Mouse (Mus musculus): ENCODE results near the gene Btf3l4. TPM values are rescaled to one million over a fixed set of nuclear protein-coding genes. Genes with fewer than 3 reads are reported as not detected.

Btf3l4 gene
- 194 and 196 TPM in 2 replicates for polyA plus RNA-seq (2014; fragmentation: Nextera tagmentation; extraction: Ambion mirVana)

DNA sequence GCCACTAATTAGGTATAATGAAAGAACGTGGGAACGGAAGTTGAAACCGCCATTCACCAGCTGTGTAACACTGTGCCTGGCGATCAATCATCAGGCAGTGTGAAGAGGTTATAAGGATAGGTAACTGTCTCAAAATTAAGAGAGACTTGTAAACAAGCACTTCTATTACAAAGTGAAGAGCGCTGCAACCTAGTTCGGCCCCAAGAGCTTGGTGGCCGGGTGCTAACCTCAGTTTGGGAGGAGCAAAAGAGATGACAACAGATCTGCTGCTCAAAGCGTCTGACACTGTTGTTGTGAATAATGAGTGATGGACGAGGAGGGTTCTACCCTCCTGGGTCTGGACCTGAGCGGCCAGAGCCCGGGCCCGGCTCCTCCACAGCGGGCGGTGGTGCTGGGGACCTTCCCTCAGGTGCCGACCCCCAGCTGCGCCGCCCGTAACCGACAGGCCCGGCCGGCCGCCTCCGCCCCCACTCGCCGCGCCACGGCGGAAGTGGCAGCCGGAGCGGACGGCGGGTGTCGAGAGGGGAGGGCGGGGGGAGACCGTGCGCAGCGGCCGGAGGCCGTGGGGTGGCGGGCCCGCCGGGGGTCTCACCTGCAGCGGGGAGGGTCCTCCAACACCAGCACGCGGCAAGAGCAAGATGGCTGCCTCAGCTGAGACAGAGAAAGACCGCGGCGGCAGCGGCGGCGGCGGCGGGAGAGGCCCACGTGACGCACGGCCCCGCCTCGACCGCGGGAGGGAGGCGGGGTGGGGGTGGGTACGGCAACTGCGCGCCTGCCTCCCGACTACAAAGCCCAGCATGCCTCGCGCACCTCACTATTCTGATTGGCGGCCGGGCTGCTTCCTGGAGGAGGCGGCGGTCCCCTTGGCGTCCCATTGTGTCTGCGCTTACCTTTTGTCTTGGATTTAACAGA lies at the start of gene Btf3l4:
Gene Btf3l4, minus strand, starts transcription at position 699 of the 912 bp plus-strand sequence.
- peaks cover 26% of the 10 kb centered on the region for H3K4me1 ChIP-seq (ENCODE audit: control insufficient read depth, insufficient read depth, low read length)
- H3K4me2 ChIP-seq (ENCODE audit: low read depth, low read length), result peak within 1 kb of the TSS; percentile 81
- H3K9ac ChIP-seq (replicated peaks; ENCODE audit: low read depth, low read length), result peak within 1 kb of the TSS; percentile 100
- H3K27ac ChIP-seq (ENCODE audit: low read depth, low read length), result peak within 1 kb of the TSS; percentile 96
- H3K4me3 ChIP-seq (ENCODE audit: low read depth, low read length), result peak within 1 kb of the TSS; percentile 87
- WGBS, result under 1% methylated on average over 63 of the region's 73 CpGs
- no peaks in the 10 kb centered on the region for H3K9me3 ChIP-seq (ENCODE audit: control insufficient read depth, low read length)
- no peaks in the 10 kb centered on the region for H3K27me3 ChIP-seq (ENCODE audit: control insufficient read depth, insufficient read depth, low read length)
- no peaks in the 10 kb centered on the region; the same call in 1 of the 2 replicates for H3K36me3 ChIP-seq (ENCODE audit: control insufficient read depth, insufficient read depth, low read length)
- ATAC-seq (ENCODE audit: low read depth), result peak; percentile 96

- H3K9me3 ChIP-seq (ENCODE audit: control insufficient read depth, low read length), result no peaks in the 10 kb centered on the region
- peak within 1 kb of the TSS; percentile 48 for H3K4me2 ChIP-seq (ENCODE audit: low read depth, low read length)
- H3K36me3 ChIP-seq (ENCODE audit: control insufficient read depth, insufficient read depth, low read length), result no peaks in the 10 kb centered on the region
- WGBS, result under 1% methylated on average over 46 of the region's 46 CpGs
- H3K9ac ChIP-seq (replicated peaks; ENCODE audit: low read depth, low read length), result peak within 1 kb of the TSS; percentile 80
- H3K27ac ChIP-seq (ENCODE audit: low read depth, low read length), result 0 out of 2 replicates have a peak within 1 kb of the TSS, but pooled peaks have one; percentile 36
- H3K27me3 ChIP-seq (ENCODE audit: control insufficient read depth, insufficient read depth, low read length), result no peaks in the 10 kb centered on the region
- H3K4me1 ChIP-seq (ENCODE audit: control insufficient read depth, insufficient read depth, low read length), result no peaks in the 10 kb centered on the region
- peak; percentile 93 for ATAC-seq (ENCODE audit: low read depth)
- peak within 1 kb of the TSS; percentile 66 for H3K4me3 ChIP-seq (ENCODE audit: low read depth, low read length)
Measured at GRCm38 (mm10) chr4:108878963-108879822, 45.8 kb upstream of the Btf3l4 start, which contains the start of gene Rab3b. TSS of gene Rab3b (plus strand) at chr4:108879063.

DNA sequence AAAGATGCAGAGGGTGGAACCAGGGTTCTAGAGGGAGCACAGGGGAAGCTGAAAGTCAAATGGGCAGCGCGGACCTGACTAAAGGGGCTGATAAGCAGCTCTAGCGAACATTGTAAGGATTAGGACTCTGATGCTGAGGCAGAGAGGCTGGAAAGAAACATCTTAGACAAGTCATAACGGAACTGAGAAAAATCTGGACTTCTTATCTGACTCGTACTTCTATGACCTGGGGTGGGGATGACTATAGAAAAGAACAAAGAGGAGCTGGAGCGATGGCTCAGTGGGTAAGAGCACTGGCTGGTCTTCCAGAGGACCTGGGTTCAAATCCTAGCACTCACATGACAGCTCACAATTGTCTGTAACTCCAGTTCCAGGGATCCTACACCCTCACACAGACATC lies 44.5 kb upstream of the Btf3l4 start:
- H3K4me3 ChIP-seq (ENCODE audit: low read depth, low read length), result no peak overlapping the region
- no peak for ATAC-seq (ENCODE audit: low read depth)
- H3K27me3 ChIP-seq (ENCODE audit: control insufficient read depth, insufficient read depth, low read length), result no peaks in the 10 kb centered on the region
- WGBS, result 75% methylated on average over 6 of the region's 6 CpGs
- H3K9me3 ChIP-seq (ENCODE audit: control insufficient read depth, low read length), result no peaks in the 10 kb centered on the region
- H3K36me3 ChIP-seq (ENCODE audit: control insufficient read depth, insufficient read depth, low read length), result no peaks in the 10 kb centered on the region
- no peak overlapping the region for H3K9ac ChIP-seq (replicated peaks; ENCODE audit: low read depth, low read length)
- no peak overlapping the region for H3K27ac ChIP-seq (ENCODE audit: low read depth, low read length)
- H3K4me2 ChIP-seq (ENCODE audit: low read depth, low read length), result no peak overlapping the region
- H3K4me1 ChIP-seq (ENCODE audit: control insufficient read depth, insufficient read depth, low read length), result no peaks in the 10 kb centered on the region

DNA sequence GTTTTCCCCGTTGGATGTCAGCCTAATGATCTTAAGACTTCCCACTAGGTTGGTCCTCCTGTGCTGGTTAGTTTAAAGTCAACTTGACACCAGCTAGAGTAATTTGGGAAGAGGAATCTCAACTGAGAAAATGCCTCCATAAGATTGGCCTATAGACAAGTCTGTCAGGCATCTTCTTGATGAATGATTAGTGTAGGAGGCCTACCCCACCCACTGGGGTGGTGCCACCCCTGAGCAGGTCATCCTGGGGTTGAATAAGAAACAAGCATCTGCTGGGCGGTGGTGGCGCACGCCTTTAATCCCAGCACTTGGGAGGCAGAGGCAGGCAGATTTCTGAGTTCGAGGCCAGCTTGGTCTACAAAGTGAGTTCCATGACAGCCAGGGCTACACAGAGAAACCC lies 40.3 kb upstream of the Btf3l4 start:
- no peak overlapping the region for H3K4me2 ChIP-seq (ENCODE audit: low read depth, low read length)
- no peak for ATAC-seq (ENCODE audit: low read depth)
- WGBS, result 90% methylated on average over 5 of the region's 5 CpGs

DNA sequence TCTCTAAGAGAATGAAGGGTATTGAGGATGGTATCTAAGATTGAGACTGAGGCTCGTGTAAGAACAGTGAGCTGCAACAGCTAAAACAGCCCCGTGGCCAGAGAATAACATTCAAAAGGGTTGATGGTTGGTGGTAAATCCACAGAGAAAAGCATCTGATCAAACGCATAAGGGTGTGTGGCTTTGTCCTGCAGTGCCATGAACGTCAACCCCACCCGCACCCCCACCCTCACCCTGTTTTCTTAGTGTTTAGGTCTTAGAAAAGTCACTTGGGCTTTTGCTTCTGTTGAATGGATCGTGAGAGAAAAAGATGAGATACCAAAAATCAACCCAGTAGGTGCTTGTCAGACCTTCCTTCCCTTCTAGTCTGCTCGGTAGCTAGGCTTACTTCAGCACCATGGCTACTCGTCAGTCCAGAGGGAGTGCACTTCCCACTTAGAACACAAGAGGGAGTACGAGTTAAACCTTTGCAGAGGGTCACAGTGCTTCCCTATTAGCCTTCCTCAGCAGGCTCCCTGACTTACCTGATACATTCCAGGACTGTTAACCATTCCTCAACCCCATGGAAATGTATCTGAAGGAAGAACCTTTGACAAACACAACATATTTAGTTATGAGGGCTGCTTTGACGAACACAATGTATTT lies 36.4 kb upstream of the Btf3l4 start:
- WGBS, result 34% methylated on average over 10 of the region's 10 CpGs
- Histone ChIP-seq H3K36me3 (ENCODE audit: control insufficient read depth, insufficient read depth, low read length) (no peaks in the 10 kb centered on the region), H3K9ac (replicated peaks; ENCODE audit: low read depth, low read length) (no peak overlapping the region), H3K27me3 (ENCODE audit: control insufficient read depth, insufficient read depth, low read length) (no peaks in the 10 kb centered on the region), H3K27ac (ENCODE audit: low read depth, low read length) (no peak overlapping the region), H3K4me3 (ENCODE audit: low read depth, low read length) (no peak overlapping the region), H3K9me3 (ENCODE audit: control insufficient read depth, low read length) (no peaks in the 10 kb centered on the region), H3K4me2 (ENCODE audit: low read depth, low read length) (no peak overlapping the region), H3K4me1 (ENCODE audit: control insufficient read depth, insufficient read depth, low read length) (no peaks in the 10 kb centered on the region)
- ATAC-seq (ENCODE audit: low read depth), result peak; percentile 97

More for the DNA sequence above, 40.3 kb upstream of the Btf3l4 start:
- no peak overlapping the region for H3K9ac ChIP-seq (replicated peaks; ENCODE audit: low read depth, low read length)
- H3K27ac ChIP-seq (ENCODE audit: low read depth, low read length), result no peak overlapping the region
- H3K36me3 ChIP-seq (ENCODE audit: control insufficient read depth, insufficient read depth, low read length), result no peaks in the 10 kb centered on the region
- no peak overlapping the region for H3K4me3 ChIP-seq (ENCODE audit: low read depth, low read length)
- no peaks in the 10 kb centered on the region for H3K4me1 ChIP-seq (ENCODE audit: control insufficient read depth, insufficient read depth, low read length)
- H3K27me3 ChIP-seq (ENCODE audit: control insufficient read depth, insufficient read depth, low read length), result no peaks in the 10 kb centered on the region
- no peaks in the 10 kb centered on the region for H3K9me3 ChIP-seq (ENCODE audit: control insufficient read depth, low read length)

GRCm38 (mm10) chr4:108866806-108867205 lies 33.4 kb upstream of the Btf3l4 start:
- Histone ChIP-seq H3K36me3 (ENCODE audit: control insufficient read depth, insufficient read depth, low read length) (peaks cover 22% of the 10 kb centered on the region), H3K4me1 (ENCODE audit: control insufficient read depth, insufficient read depth, low read length) (no peaks in the 10 kb centered on the region), H3K27me3 (ENCODE audit: control insufficient read depth, insufficient read depth, low read length) (no peaks in the 10 kb centered on the region), H3K4me2 (ENCODE audit: low read depth, low read length) (no peak overlapping the region), H3K9ac (replicated peaks; ENCODE audit: low read depth, low read length) (no peak overlapping the region), H3K9me3 (ENCODE audit: control insufficient read depth, low read length) (no peaks in the 10 kb centered on the region), H3K27ac (ENCODE audit: low read depth, low read length) (no peak overlapping the region), H3K4me3 (ENCODE audit: low read depth, low read length) (no peak overlapping the region)
- no peak for ATAC-seq (ENCODE audit: low read depth)
- whole genome bisulfite sequencing, result 89% methylated on average over 7 of the region's 7 CpGs

- 12% methylated on average over 20 of the region's 20 CpGs for WGBS
- no peaks in the 10 kb centered on the region for H3K27me3 ChIP-seq (ENCODE audit: control insufficient read depth, insufficient read depth, low read length)
- H3K4me3 ChIP-seq (ENCODE audit: low read depth, low read length), result peak within 1 kb of the TSS; percentile 86
- ATAC-seq (ENCODE audit: low read depth), result peak; percentile 29; the same call in 1 of the 2 replicates
- peaks cover 20% of the 10 kb centered on the region for H3K4me1 ChIP-seq (ENCODE audit: control insufficient read depth, insufficient read depth, low read length)
- peak within 1 kb of the TSS; percentile 96 for H3K4me2 ChIP-seq (ENCODE audit: low read depth, low read length)
- H3K36me3 ChIP-seq (ENCODE audit: control insufficient read depth, insufficient read depth, low read length), result peaks cover 3% of the 10 kb centered on the region; the same call in 1 of the 2 replicates
- H3K9me3 ChIP-seq (ENCODE audit: control insufficient read depth, low read length), result no peaks in the 10 kb centered on the region
- peak within 1 kb of the TSS; percentile 74 for H3K9ac ChIP-seq (replicated peaks; ENCODE audit: low read depth, low read length)
- peak within 1 kb of the TSS; percentile 78 for H3K27ac ChIP-seq (ENCODE audit: low read depth, low read length)
Measured at GRCm38 (mm10) chr4:108848505-108848848, 15.1 kb upstream of the Btf3l4 start, which contains the start of gene A730015C16Rik. TSS of gene A730015C16Rik (minus strand) at chr4:108848619.

- Histone ChIP-seq H3K9ac (replicated peaks; ENCODE audit: low read depth, low read length) (peak within 1 kb of the TSS; percentile 74), H3K4me3 (ENCODE audit: low read depth, low read length) (peak within 1 kb of the TSS; percentile 86), H3K4me1 (ENCODE audit: control insufficient read depth, insufficient read depth, low read length) (peaks cover 20% of the 10 kb centered on the region), H3K27me3 (ENCODE audit: control insufficient read depth, insufficient read depth, low read length) (no peaks in the 10 kb centered on the region), H3K4me2 (ENCODE audit: low read depth, low read length) (peak within 1 kb of the TSS; percentile 96), H3K36me3 (ENCODE audit: control insufficient read depth, insufficient read depth, low read length) (no peaks in the 10 kb centered on the region), H3K27ac (ENCODE audit: low read depth, low read length) (peak within 1 kb of the TSS; percentile 78), H3K9me3 (ENCODE audit: control insufficient read depth, low read length) (no peaks in the 10 kb centered on the region)
- ATAC-seq (ENCODE audit: low read depth), result peak; percentile 91
- WGBS, result under 1% methylated on average over 77 of the region's 77 CpGs
Measured at GRCm38 (mm10) chr4:108847715-108848504, 14.5 kb upstream of the Btf3l4 start, which contains the start of gene Kti12. TSS of gene Kti12 (plus strand) at chr4:108847785.

All from neural tube, embryonic 14.5 days (tissue).